Mouse (Mus musculus) midbrain, embryonic 16.5 days (tissue): ENCODE data around the gene Spata9. TPM values are rescaled to one million over a fixed set of nuclear protein-coding genes. Genes with fewer than 3 reads are reported as not detected.

Experiments
- ATAC-seq: fragments of 200-750 bp; cut with Nextera tagmentation; 2 replicates; pipeline ENCODE4 v1.8.0; 2017; ENCODE audit warnings: moderate TSS enrichment
- H3K27ac ChIP-seq: fragments of 300-500 bp; sonication (generic); 2 replicates; pipeline ENCODE4 v1.5.1; 2014; ENCODE audit warnings: mild to moderate bottlenecking, low read length, mixed read lengths
- H3K27me3 ChIP-seq: fragments of 300-500 bp; sonication (generic); 2 replicates; pipeline ENCODE4 v1.6.1; 2014; ENCODE audit warnings: low read depth, low read length, mixed read lengths; ENCODE audit not compliant: control insufficient read depth, insufficient read depth
- H3K36me3 ChIP-seq: fragments of 300-500 bp; sonication (generic); 2 replicates; pipeline ENCODE4 v1.6.1; 2014; ENCODE audit warnings: mild to moderate bottlenecking, low read length, moderate library complexity, mixed read lengths; ENCODE audit not compliant: control insufficient read depth, insufficient read depth
- H3K4me1 ChIP-seq: fragments of 300-500 bp; sonication (generic); 2 replicates; pipeline ENCODE4 v1.6.1; 2014; ENCODE audit warnings: mild to moderate bottlenecking, low read length, mixed read lengths; ENCODE audit not compliant: control insufficient read depth, insufficient read depth
- H3K4me2 ChIP-seq: fragments of 300-500 bp; sonication (generic); 2 replicates; pipeline ENCODE4 v1.6.1; 2014; ENCODE audit warnings: mild to moderate bottlenecking, low read length, mixed read lengths
- H3K4me3 ChIP-seq: fragments of 300-500 bp; sonication (generic); 2 replicates; pipeline ENCODE4 v1.5.1; 2014; ENCODE audit warnings: low read depth, mild to moderate bottlenecking, low read length, moderate library complexity, mixed read lengths
- H3K9ac ChIP-seq: fragments of 300-500 bp; sonication (generic); 2 replicates; pipeline ENCODE4 v1.6.1; 2014; ENCODE audit warnings: low read depth, low read length, mixed read lengths
- H3K9me3 ChIP-seq: fragments of 300-500 bp; sonication (generic); replicated peaks from 2 replicates; pipeline ENCODE4 v1.6.1; 2014; ENCODE audit warnings: mild to moderate bottlenecking, low read length, mixed read lengths; ENCODE audit not compliant: control insufficient read depth, poor library complexity, severe bottlenecking
- WGBS: fragments of 180-500 bp; shearing (Covaris S2); extraction: QIAGEN DNeasy Blood & Tissue Kit; methylation state at CpG from one replicate; pipeline ENCODE4 v1.1.7; 2014; 5-methylcytosine and 5-hydroxymethylcytosine counted together
- polyA plus RNA-seq: library from polyadenylated mRNA; unstranded; fragments of >200 nt; fragmentation: Nextera tagmentation; extraction: Ambion mirVana; gene quantifications from 2 replicates; pipeline ENCODE4 v1.2.1, GENCODE M21; 2015

Gene Spata9
- polyA plus RNA-seq, 1 experiment from 2014 or later = 3.4 TPM

DNA sequence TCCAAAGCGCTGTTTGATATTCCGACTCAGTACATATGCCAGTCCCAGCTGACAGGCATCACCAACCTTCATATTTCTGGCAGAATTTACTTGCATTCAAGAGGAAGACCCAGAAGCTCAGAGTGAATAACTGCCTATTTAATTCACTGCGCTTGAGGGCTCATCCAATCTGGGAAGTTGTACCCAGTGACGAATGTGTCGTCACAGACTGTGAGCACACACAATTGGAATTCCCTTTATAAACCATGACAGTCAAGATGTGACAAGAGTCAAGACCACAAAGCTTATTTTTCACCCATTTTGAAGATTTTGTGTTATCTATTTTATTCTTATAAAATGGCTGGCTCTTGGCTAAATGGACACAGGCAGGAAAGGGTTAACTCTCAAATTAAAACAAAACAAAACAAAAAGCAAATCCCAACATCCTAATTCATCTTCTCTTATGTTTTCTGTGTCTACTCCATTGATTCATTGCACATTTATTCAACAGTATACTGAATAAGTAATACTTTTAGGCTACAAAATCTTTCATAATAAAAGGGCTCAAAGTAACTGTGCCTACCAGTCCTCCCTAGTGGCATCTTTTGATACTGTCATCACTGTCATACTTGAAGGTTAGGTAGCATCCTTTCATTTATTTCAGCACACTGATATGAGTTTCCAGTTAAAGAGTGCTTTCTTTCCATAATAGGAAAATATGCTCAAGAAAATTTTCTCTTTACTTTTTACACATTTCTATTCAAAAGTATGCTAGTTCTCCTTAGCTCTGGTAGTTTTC is 25.2 kb upstream of the Spata9 start:
- Histone ChIP-seq H3K9me3 (no peaks in the 10 kb centered on the region), H3K4me2 (peak overlapping the region; percentile 55), H3K4me3 (peak overlapping the region; percentile 28), H3K4me1 (peaks cover 21% of the 10 kb centered on the region), H3K36me3 (peaks cover 8% of the 10 kb centered on the region), H3K9ac (no peak overlapping the region), H3K27me3 (no peaks in the 10 kb centered on the region), H3K27ac (no peak overlapping the region)
- 52% methylated on average over 5 of the region's 5 CpGs for WGBS
- ATAC-seq = no peak

DNA sequence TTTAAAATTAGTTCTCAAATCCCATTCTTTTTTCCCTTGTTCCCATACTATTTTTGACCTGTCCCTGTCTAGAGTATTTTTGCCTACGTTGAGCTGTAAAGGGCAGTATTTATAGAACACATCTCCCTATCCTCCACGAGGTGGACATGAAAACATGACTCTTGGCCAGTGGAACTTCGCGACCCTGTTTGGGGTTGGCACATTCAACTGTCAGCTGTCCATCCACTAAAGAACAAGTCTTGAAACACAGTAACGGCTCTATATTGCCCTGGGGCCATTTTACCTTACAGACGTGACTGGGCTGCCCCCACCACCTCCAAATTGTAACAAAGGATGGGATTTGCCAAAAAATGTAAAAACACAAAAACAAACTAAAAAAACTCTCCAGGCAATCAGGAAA is 24.2 kb upstream of the Spata9 start:
- Histone ChIP-seq H3K4me3 (peak overlapping the region; percentile 70), H3K36me3 (peaks cover 8% of the 10 kb centered on the region), H3K27ac (peak overlapping the region; percentile 97), H3K9ac (peak overlapping the region; percentile 90), H3K4me1 (peaks cover 21% of the 10 kb centered on the region), H3K9me3 (no peaks in the 10 kb centered on the region), H3K4me2 (peak overlapping the region; percentile 58), H3K27me3 (no peaks in the 10 kb centered on the region)
- peak; percentile 47 for ATAC-seq
- 0% methylated on average over 6 of the region's 6 CpGs for WGBS

- peak within 1 kb of the TSS; percentile 58 for H3K4me2 ChIP-seq
- peaks cover 21% of the 10 kb centered on the region for H3K4me1 ChIP-seq
- H3K4me3 ChIP-seq = peak within 1 kb of the TSS; percentile 70
- no peaks in the 10 kb centered on the region for H3K27me3 ChIP-seq
- peak within 1 kb of the TSS; percentile 90 for H3K9ac ChIP-seq
- WGBS = under 1% methylated on average over 84 of the region's 110 CpGs
- peak within 1 kb of the TSS; percentile 97 for H3K27ac ChIP-seq
- peaks cover 4% of the 10 kb centered on the region for H3K36me3 ChIP-seq
- ATAC-seq = peak; percentile 92
- no peaks in the 10 kb centered on the region for H3K9me3 ChIP-seq
Measured at GRCm38 (mm10) chr13:75943189-75944043, 23.5 kb upstream of the Spata9 start, which contains the start of gene Rhobtb3. TSS of gene Rhobtb3 (minus strand) at chr13:75943925.

DNA sequence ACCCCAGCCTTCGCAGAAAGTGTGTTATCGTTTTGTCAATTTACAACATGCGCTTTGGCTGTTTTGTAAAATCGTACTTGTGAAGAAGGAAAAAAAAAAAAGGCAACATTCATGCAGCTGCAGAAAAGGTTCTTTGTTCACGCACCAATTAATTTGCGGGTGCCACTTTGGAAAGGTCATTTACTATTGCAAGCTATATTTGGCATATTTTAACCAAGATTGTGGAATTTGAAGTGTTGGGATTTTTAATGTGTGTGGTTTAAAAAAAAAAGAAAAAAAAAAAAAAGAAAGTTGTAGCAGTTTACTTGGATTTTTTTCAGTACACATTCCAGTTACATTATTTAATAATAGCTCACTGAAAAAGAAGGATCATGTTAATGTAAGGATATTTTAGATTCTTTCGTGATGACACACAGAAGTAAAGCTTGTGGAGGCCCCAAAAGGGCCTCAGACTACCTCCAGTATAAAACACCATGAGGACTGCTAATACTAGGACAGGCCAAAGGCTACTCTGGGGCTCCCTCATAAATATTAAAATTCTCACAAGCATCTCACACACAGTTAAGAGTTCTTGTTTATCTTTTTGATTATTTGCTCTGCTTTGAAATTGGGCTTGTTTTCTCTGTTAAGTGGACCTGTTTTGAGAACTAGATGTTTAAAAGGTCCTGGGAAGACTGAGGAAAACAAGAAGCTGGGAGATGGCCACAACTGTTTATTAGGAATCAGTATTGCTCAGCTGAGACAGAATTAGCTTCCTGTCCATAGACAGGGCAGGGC is 22.7 kb upstream of the Spata9 start:
- under 1% methylated on average over 7 of the region's 7 CpGs for WGBS
- H3K27ac ChIP-seq = peak overlapping the region; percentile 97
- H3K36me3 ChIP-seq = no peaks in the 10 kb centered on the region
- H3K4me1 ChIP-seq = peaks cover 21% of the 10 kb centered on the region
- H3K9me3 ChIP-seq = no peaks in the 10 kb centered on the region
- peak overlapping the region; percentile 90 for H3K9ac ChIP-seq
- no peaks in the 10 kb centered on the region for H3K27me3 ChIP-seq
- peak overlapping the region; percentile 58 for H3K4me2 ChIP-seq
- no peak for ATAC-seq
- H3K4me3 ChIP-seq = peak overlapping the region; percentile 70

DNA sequence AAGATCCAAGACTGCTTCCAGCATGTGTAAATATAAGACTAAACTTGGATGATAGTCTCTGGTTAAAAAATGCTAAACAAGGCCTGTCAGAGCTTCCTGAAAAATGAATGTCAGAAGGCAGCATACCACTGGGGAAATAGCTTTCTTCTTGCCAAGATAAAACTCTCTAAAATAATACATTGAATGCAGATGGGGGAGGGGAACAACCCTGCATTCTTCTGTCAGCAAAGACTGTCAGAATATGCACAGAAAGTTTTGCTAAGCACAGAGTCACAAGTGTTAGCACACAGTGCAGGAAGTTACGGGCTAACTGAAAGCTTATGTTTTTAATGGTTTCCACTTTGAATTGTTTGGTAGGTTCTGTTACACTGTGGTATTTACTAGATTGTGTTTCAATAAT is 16.7 kb upstream of the Spata9 start:
- H3K27me3 ChIP-seq = no peaks in the 10 kb centered on the region
- no peak overlapping the region for H3K9ac ChIP-seq
- H3K4me3 ChIP-seq = no peak overlapping the region
- WGBS = 56% methylated on average over 1 of the region's 1 CpGs
- ATAC-seq = no peak
- no peaks in the 10 kb centered on the region for H3K4me1 ChIP-seq
- no peak overlapping the region for H3K27ac ChIP-seq
- H3K9me3 ChIP-seq = no peaks in the 10 kb centered on the region
- H3K4me2 ChIP-seq = no peak overlapping the region
- no peaks in the 10 kb centered on the region for H3K36me3 ChIP-seq

DNA sequence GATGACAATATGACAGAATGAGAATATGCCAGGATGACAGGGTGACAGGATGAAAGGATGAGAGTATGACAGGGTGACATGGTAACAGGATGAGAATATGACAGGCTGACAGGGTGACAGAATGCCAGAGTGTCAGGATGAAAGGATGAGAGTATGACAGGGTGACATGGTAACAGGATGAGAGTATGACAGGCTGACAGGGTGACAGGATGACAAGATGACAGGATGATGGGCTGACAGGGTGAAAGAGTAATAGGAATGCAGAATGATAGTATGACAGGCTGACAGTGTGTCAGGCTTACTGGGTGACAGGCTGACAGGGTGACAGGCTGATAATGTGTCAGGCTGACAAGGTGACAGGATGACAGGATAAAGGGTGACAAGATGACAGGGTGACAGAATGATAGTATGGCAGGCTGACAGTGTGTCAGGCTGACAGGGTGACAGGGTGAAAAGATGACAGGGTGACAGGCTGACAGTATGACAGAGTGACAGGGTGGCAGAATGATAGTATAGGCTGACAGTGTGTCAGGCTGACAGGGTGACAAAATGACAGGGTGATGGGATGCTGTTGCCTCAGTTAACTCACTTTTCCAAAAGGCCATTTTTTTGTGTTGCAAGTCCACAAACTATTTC is 11.5 kb upstream of the Spata9 start:
- H3K4me3 ChIP-seq = no peak overlapping the region

DNA sequence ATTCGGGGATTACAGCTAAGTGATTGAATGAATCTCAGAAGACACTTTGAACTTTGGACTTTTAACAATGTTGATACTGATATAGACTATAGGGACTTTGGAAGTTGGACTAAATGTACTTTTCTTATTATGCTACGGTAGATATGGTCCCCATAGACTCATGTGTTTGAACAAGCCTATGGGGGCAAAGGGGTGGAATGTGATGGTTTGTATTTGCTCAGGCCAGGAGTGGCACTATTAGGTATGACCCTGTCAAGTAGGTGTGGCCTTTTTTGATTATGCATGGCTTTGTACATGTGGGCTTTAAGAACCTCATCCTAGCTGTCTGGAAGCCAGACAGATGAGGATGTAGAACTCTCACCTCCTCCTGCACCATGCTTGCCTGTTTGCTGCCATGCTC is 7.5 kb downstream of the Spata9 start:
- WGBS = 91% methylated on average over 2 of the region's 2 CpGs
- Histone ChIP-seq H3K27ac (no peak overlapping the region), H3K4me3 (no peak overlapping the region), H3K9ac (no peak overlapping the region), H3K27me3 (no peaks in the 10 kb centered on the region), H3K9me3 (no peaks in the 10 kb centered on the region), H3K36me3 (no peaks in the 10 kb centered on the region), H3K4me1 (no peaks in the 10 kb centered on the region), H3K4me2 (no peak overlapping the region)
- ATAC-seq = no peak

More for the DNA sequence above, 11.5 kb upstream of the Spata9 start:
- Histone ChIP-seq H3K9ac (no peak overlapping the region), H3K27me3 (no peaks in the 10 kb centered on the region), H3K9me3 (no peaks in the 10 kb centered on the region), H3K36me3 (no peaks in the 10 kb centered on the region), H3K4me1 (no peaks in the 10 kb centered on the region), H3K27ac (no peak overlapping the region), H3K4me2 (no peak overlapping the region)
- ATAC-seq = peak; percentile 32; the same call in 1 of the 2 replicates

DNA sequence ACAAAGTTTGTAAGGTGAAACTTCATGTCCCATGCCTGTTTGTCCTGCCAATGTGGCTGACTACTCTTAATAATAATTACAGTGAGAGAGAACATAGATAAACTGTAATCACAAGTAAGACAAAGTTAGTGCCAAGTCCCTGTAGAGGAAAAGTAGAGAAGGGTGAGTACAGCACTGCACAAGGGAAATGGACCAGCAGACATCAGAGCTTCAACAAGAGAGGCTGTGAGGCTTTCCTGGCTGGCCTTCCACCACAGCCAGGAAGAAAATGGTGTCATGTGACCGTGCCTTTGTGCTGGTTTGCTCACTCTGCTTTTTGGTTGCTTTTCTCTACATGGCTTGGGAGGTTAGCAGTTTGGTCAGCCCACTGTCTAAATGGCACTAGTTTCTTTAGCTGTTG is 8.7 kb downstream of the Spata9 start:
- WGBS = 52% methylated on average over 1 of the region's 1 CpGs
- H3K4me3 ChIP-seq = no peak overlapping the region
- H3K36me3 ChIP-seq = no peaks in the 10 kb centered on the region
- no peaks in the 10 kb centered on the region for H3K4me1 ChIP-seq
- no peaks in the 10 kb centered on the region for H3K27me3 ChIP-seq
- ATAC-seq = no peak
- no peak overlapping the region for H3K9ac ChIP-seq
- no peak overlapping the region for H3K27ac ChIP-seq
- no peaks in the 10 kb centered on the region for H3K9me3 ChIP-seq
- no peak overlapping the region for H3K4me2 ChIP-seq
